Mouse (Mus musculus) cortical plate, adult 2 months (tissue): ENCODE results near the gene Hhat.

Experiments
- CTCF ChIP-seq: fragments of 200-500 bp; IDR thresholded peaks from 2 replicates; pipeline ENCODE4 v1.5.1; 2011; ENCODE audit warnings: mild to moderate bottlenecking, control low read depth, low read length; ENCODE audit not compliant: insufficient read depth; ENCODE audit errors: extremely low read depth
- POLR2A ChIP-seq: fragments of 200-500 bp; IDR thresholded peaks from 2 replicates; pipeline ENCODE4 v1.6.1; 2011; ENCODE audit warnings: mild to moderate bottlenecking, low read length, control low read depth; ENCODE audit not compliant: insufficient read depth; ENCODE audit errors: extremely low read depth

- TF ChIP-seq POLR2A (no peak), CTCF (peak; percentile 80)
Measured at GRCm38 (mm10) chr1:192722147-192722546, 48.9 kb downstream of the Hhat start.
